Mouse (Mus musculus) mesoderm, embryonic 11.5 days (tissue): ENCODE results near the gene Btbd3.
"Not testable (repeated sequence)": the region's sequence is repeated elsewhere in the genome, so short reads cannot be mapped to it uniquely, and the experiment has no call there.

Experiments used
- DNase-seq: peaks from one replicate; pipeline ENCODE4 v3.0.0-alpha.2; 2012; ENCODE audit warnings: low read depth, low spot score

Btbd3 gene

DNA sequence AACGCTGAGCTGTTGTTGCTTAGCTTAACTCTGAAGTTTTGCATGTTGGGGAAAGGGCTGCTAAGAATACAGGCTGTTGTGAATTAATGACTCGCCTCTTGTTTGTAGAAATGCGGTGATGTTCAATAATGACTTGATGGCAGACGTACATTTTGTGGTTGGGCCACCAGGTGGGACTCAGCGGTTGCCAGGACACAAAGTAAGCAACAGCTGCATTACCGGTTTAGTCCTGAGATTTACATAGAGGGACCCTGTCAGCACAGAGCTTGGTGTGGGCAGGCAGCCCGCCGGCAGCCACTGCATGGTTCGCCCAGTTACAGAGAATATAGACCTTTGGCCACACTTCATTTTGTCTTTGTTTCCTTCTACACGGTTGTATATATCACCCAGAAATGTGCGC is 23.3 kb downstream of the Btbd3 start:
- DNase-seq, result peak; percentile 36

DNA sequence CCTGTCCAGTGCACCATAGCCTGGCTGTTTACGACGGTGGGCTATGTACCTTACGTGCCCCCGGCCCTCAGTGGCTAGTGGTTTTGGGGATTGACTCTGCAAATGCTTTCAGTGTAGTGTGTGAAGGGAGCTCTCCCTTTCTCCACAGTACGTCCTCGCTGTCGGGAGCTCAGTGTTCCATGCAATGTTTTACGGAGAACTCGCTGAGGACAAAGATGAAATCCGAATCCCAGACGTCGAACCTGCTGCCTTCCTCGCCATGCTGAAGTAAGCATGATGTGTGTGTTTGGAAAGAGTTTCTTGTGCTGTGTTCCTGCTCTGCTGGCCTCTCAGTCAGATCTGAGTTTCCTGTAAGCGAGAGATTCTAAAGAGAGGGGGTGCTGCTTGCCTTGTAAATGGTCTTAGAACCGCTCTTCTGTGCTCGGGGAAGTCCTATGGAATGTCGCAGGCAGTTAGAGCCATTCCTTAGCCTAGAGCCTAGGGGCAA is 23.9 kb downstream of the Btbd3 start:
- DNase-seq, result peak; percentile 42

DNA sequence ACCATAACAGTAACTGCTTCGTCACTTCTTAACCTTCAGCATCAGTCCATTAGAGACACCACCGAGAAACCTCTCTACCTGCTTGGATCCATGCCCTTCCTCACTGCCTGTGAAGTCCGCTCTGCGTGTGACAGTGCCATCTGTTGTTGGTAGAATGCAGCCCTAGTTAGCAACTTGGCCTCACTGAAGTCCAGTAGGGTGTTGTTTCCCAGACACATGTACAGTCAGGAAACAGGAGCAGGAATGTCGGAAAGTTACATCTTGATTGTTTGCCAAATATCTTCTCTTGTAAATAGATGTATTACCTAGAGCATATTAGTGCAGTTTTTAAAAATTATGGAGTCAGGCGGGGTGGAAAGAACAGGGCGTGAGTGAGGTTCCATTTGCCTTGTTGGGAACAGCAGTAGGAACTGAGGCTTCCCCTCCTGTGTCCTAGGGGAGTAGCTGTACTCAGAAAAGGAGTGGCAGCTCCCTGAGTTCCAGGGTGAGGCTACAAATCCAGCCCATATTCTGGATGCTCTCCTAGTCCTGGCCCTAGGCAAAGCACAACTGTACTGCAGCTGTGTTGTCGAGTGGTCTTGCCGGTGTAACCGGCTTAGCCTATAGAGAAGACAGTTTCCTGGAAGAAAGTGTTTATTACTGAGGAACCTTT is 25.3 kb downstream of the Btbd3 start:
- DNase-seq, result no peak

DNA sequence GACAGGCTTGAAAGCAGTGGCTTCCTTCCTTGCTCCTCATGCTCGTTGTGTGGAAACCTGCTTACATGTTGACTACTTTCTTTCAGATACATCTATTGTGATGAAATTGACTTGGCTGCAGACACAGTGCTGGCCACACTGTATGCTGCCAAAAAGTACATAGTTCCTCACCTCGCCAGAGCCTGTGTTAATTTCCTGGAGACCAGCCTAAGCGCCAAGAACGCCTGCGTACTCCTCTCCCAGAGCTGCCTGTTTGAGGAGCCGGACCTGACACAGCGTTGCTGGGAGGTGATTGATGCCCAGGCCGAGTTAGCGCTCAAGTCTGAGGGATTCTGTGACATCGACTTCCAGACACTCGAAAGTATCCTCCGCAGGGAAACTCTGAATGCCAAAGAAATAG is 27.0 kb downstream of the Btbd3 start:
- no peak for DNase-seq

DNA sequence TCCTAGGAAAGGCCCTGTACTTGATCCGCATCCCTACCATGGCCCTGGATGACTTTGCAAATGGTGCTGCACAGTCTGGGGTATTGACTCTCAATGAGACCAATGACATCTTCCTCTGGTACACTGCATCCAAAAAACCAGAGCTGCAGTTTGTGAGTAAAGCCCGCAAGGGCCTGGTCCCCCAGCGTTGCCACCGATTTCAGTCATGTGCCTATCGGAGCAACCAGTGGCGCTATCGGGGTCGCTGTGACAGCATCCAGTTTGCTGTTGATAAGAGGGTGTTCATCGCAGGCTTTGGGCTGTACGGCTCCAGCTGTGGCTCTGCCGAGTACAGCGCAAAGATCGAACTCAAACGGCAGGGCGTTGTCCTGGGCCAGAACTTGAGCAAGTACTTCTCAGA is 27.5 kb downstream of the Btbd3 start:
- DNase-seq, result no peak

DNA sequence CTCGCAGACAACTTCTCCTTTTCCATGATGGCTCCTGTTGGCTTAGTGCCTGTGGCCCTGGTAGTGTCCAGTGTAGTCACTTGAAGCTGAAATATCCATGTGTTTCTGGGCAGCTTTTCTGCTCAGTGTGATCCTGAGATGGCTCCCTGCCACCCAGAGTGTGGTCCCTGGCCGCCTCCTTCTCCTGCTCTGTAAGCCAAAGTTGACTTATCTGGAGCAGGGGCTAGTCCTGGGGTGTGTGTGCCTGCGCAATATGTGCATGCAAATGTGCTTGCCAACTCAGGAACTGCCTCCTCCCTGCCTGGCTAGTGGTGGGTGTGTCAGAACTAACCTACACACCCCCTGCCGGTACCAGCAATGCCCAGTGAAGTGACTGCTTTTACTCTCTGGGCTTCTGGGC is 29.4 kb downstream of the Btbd3 start:
- no peak for DNase-seq

DNA sequence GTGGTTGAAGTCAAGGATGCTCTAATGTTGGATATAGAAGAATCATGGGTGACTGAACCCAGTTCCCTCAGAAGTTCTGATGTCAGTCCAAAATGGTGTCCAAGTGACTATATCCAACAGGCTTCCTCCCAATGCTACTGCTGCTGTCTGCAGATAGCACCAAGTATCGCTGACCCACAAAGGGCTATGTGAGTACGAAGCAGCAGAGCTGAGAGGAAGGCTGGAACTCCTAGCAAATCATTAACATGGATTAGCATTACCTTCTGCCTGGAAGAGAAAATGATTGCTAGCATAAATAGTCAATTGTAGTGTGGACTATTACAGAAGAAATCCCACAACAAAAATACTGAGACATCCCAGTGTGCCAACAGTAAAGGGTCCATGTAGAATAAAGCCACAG is 33.8 kb downstream of the Btbd3 start:
- no peak for DNase-seq

DNA sequence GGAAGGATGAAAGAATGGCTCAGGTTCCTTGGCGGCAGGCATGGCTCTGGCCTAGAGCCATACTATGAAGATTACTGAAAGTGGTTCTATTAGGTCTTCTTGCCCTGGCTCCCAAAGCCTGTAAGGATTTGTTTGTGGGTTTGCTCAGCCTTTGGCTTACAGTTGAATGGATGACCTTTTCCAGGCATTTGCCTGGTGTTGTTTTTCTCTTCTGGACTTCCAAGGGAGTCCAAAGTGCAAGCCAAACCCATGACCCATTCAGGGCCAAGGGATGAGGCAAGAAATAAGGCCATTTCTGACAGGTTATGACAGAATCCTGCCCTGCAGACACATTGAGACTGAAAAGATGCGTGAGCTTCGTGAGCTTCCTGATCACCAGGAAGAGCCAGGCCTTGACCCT is 37.9 kb downstream of the Btbd3 start:
- no peak for DNase-seq

DNA sequence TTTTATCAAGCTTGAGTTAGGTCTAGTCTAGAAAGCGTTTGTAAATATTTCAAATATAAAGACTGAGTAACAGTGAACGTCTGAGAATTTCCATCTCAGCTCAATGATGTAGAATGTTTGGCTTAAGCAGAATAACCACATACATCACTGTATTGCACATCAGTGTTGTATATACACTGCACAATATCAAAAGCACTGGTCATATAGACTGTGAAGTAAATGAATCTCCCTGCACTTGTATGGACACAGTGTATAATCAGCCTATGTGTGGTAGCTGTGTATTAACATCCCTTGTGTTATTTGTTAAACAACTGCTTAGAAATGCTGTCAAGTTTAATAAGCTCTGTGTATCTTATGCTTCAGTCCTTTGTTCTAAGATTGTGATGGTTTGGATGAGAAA is 49.9 kb downstream of the Btbd3 start:
- no peak for DNase-seq

DNA sequence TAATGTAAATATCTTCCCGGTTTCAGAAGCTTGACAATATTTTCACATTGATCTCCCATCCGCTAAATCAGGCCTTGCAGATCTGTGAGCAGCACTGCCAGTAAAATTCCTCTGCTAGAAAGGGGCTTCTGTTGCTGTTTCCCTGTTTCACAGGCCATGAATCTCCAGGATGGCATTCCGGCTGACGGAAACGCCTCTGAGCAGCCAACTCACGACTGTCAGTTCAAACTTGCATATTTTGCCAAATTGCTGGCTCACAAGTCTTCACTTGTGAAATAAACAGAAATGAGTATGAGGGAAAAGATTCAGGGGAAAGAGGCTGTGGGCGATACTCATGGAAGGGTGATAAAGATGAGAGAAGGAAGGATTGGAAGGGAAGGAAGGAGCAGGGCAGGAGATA is 59.3 kb downstream of the Btbd3 start:
- peak; percentile 23 for DNase-seq

DNA sequence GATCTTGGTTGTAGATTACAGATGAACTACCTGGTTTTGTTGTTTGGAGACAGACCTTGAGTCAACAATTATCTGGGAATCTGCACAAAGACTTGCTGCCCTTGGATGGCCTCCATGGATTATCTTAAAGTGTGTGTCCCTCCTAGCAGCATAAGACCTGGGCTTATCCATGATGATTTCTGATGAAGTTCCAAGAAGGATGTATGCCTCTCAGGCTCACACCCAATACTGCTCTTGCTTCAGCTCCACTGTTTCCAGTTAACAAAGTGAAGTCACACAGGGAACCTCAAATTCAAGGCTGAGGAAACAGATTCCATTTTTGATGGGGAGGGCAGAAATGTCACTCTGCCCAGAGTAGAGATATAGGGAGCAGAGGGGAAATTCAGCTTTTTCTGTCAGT is 64.0 kb downstream of the Btbd3 start:
- DNase-seq, result no peak

DNA sequence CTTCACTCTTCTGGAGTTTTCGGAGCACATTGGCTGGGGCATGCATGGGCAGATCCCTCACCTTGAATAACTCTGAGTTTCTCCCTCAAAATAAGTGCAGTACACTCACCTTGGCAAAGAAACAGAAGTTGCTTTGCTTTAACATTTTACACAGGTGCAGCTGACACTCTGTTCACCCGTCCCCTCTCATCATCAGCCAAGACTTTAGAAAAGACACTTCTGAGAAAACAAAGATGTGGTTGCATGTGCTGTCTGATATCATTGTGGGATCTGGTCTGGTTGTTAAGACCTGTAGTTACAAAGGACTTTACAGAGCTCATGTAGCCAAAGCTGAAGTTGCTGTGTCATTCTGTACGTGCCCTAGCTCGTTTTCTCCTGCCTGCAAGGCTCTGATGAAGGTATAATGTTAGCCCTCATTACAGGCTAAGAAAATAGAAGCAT is 64.7 kb downstream of the Btbd3 start:
- no peak for DNase-seq

DNA sequence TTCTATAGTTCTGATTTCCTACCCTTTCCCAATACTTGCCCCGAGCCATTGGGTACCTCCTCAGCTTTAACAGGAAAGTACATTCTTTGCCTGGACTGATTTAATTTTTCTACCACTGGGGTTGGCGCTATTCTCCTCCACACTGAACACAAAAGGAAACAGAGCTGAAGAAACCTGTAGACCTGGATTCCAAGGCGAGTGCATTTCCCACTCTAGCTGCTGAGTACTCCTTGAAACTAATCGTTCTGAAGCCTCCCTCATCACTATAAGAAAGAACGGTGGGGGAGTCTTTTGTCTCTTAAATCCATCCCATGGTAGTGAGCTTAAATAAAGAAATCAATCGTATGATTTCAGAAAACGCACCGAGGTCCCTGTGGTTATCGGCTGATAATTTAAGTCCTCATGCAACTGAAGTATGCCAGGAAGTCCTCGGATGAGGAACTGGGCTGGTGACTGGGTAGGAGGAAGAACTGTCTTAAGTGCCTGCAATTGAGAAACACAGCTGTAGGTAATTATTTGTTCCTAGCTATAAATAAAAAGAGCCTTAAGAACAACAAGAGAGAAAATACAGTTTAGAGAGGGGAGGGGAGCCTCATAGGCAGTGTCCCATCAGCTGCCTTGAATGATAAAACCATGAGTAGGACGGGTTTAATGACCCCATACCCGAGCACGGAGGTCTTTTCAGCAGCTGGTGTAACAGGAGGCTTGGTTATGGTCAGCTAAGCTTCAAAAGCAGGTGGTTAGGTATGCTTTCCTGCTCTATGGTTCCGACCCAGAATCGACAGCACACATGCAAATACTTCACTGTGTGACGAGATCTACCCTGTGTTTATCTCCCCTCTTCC is 66.1 kb downstream of the Btbd3 start:
- no peak for DNase-seq

DNA sequence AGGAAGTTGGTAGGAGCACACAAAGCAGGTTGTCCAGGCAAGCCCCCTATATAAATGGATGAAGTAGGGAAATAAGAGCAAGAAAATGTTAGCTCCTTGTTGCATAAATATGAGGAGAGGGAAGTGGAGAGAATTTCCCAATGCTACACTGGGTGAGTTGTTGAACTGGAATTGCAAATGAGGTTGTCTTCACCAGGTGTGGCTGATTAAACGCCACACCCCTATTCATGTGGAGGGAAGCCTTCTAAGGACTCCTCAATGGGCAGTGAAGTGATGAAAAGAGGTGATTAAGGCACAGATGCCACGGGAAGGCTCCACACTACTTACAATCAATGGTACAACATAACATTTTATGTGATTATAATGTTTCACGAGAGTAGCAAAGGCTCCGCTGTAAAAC is 70.0 kb downstream of the Btbd3 start:
- DNase-seq, result no peak

DNA sequence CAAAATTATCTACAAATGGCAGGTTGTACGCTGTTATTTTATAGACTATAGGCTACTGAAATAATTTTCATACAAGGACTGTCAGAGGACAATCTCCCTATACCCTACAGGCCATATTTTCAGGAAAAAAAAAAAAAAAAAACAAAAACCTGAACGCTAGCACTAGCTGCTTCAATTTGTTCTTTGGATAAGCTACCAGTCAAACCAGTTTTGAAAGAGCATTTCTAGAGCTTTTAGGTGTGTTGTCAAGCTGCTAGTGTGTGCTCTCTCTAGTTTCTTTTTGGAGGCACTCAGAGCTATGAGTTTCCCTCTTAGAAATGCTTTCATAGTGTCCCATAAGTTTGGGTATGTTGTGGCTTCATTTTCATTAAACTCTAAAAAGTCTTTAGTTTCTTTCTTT is 77.8 kb downstream of the Btbd3 start:
- DNase-seq, result not testable (repeated sequence)

DNA sequence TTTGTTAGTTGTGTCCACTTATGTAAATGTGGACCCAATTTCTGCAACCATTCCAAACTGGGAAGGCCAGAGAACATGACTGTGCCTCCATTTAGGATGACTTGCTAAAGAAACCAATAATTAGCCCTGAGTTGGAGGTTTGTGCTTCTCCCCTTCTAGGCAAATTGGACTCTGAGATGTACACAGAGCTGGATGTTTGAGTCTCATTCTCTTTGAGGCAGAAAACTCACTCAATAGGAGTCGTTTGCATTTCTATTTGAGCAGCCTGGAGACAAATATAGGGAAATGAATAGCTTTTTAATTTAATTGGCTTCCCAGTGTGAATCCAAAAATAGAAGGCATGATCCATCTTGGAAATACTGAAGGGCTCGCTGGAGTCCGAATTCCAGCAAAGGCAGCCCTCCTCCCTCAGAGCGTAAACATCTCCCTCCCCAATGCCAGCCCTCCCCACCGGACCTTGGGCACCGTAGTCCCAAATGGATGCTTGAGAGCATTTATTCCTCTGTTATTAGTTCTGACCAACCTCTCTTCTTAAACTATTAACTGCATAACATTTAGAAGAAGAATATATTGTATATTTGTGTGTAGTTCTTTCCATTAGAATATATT is 81.6 kb downstream of the Btbd3 start:
- no peak for DNase-seq

DNA sequence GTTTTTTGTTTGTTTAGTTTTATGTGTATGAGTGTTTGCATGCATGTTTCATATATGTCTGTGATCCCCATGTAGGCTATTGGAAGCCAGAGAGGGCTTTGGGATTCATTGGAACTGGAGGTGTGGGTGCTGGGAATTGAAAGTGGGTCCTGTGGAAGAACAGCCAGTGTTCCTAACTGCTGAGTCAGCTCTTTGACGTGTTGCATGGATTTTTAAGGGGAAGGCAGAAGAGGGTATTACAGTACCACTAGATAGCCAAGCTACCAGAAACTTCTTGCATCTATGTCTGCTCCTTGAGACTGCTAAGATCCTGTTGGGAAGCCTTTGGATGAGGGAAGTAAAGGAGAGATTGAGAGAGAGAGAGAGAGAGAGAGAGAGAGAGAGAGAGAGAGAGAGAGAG is 82.2 kb downstream of the Btbd3 start:
- DNase-seq, result no peak

DNA sequence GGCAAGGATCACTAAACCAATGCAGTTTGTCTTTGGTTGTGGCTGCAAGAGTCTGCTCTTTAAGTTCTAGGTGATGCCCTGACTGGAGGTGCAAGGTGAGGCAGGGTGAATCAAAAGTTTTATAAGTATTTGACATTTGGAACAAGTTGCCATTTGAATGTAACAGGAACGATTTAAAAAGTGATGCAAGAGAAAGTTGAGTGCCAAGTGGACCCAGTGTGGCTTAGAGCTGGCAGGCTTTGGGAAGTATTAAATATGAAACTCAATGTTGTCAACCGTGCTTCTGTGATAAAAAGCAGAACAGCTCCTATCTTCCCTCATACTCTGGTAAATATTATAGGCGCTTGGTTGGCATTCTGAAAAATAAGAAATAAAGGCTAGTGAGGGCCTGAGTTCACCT is 99.0 kb downstream of the Btbd3 start:
- DNase-seq, result no peak

DNA sequence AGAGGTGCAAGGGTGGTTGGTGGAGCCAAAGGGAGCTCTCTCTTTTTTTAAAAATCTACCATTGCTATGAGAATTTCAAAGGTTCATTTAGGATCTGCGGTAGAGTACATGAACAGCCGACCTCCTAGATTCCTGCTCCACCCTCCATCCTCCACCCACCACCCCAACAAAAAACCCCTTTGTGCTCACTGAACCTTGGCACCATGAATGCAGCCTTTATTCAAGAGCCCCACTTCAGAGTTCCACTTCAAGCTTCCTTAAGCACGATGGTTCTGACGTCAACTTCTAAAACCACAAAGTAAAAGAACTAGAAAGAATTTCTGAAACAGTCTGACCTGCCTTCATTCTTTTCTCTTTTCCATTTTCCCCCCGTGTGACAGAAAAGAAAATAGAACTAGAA is 106.1 kb downstream of the Btbd3 start:
- peak; percentile 12 for DNase-seq

DNA sequence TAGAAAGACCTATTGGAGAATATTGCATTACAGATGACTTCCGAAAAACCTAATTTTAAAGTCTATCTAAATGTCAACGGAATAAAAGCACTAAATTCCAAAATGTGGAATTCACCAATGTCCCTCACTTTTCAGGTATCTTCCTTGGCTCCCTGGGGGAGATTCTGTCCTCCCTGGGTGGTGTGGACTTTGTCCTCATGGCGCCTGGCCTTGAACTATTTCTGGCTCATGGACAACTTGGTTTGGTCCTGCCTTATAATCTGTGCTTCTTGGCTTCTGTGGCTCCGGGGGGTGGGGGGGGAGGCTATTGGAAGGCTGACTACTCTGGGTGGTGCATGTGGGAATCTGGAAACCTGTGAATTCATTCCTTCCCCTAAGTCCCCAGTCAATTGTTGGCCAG is 109.0 kb downstream of the Btbd3 start:
- DNase-seq, result no peak

DNA sequence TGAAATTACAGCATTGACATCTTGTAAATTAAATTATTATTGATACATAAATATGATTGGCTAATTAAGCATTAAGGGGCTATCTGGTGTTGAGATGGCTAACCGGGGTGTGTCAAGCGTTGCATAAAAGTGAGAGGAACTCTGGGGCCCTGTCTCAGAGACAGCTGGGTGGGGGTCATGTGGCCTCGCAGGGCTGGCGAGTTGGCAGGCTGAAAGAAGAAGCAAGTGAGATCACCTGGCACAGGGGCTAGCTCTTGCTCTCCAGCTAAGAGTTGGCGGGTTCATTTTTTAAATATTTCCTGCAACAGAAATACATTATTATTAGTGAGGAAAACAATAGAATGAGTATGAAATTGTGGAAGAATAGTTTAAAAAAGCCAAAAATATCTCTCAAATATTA is 118.2 kb downstream of the Btbd3 start:
- DNase-seq, result no peak

DNA sequence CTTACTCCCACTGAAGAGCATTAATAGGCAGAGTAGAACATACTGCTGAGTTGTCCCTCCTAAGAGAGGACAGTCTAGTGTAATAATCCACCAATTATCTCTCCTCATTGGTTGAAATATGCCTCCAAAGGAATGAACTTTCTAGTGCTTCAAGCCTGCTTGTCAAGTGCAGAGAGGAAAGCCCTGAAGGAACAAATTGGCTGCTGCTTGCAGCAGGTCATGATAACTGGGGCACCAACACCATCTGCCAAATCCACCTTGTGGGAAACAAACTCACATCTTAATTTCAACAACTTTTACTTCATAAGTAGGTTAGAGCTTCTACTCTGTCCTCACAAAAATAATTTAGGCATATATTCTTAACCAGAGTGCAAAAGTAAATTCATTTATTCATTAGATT is 122.5 kb downstream of the Btbd3 start:
- no peak for DNase-seq

DNA sequence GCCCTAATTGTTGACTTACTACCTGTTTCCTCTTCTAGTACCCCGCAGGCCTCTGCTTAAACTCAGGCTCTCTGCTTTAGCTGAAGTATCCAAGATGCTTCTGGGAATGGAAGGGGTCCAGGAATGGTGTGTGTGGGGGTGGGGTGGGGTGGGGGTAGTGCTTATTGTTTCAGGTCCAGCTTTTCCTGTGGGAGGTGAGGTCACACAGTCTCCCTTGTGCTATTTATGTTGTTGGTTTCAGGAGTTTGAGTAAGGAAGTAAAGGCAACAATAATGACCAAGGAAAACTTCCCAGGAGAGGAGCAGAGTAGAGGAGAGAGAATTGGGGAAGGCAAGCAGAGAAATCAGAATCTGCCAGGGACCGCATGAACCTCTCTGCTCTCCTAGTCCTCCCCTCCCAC is 128.4 kb downstream of the Btbd3 start:
- DNase-seq, result no peak
